Mouse (Mus musculus) gastrocnemius, adult 8-10 months (tissue): ENCODE data around the gene Cdk5. TPM values are rescaled to one million over a fixed set of nuclear protein-coding genes. Genes with fewer than 3 reads are reported as not detected.
"Not testable (repeated sequence)": the region's sequence is repeated elsewhere in the genome, so short reads cannot be mapped to it uniquely, and the experiment has no call there.

ENCODE experiments used
- DNase-seq, 2 experiments: peaks; one replicate each; pipeline ENCODE4 v3.0.0; 2022; ENCODE audit warnings: low spot score in 2 of 2
- total RNA-seq, 4 experiments: library from RNA; stranded (reverse); gene quantifications; 2 replicates each; pipeline ENCODE4 v1.2.4; 2022

Gene Cdk5
- total RNA-seq, 4 experiments from 2014 or later: 9.3 to 12.6 (median 10.7) TPM

DNA sequence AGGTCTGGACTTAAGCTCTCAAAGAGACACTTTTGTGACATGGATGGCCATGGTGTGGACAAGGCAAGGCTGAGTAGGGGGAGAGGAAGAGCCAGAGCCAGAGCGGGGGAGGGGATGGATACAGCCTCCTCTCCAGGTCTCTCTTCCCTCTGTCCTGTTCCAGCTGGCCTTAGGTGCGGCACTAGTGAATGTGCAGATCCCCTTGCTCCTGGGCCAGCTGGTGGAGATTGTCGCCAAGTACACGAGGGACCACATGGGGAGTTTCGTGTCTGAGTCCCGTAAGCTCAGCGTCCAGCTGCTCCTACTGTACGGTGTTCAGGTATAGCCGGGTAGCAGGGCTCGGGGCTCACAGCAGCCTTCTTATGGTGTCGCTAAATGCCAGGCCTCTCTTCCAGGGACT is 23.0 kb downstream of the Cdk5 start:
- no peak for DNase-seq

DNA sequence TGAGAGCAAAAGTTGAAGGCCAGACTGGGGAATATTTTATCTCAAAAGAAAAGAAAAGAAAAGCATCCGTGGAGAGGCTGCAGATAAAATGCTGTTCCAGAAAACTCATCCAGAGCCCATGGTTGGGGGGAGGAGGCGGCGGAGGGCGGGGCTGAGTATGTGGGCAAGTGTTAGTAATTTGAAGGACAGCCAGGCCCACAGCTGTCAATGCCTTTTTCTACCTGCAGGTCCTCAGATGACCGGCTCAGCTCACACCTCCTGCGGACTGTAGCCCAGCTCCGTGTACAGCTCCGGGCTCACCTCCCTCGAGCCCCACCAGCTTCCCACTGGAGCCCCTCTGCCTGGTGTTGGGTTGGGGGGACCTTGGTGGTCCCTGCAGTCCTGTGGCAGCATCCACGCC is 23.6 kb downstream of the Cdk5 start:
- DNase-seq: no peak

- DNase-seq: not testable (repeated sequence)
These were observed 27.1 kb downstream of the Cdk5 start for GRCm38 (mm10) chr5:24396254-24396653.

DNA sequence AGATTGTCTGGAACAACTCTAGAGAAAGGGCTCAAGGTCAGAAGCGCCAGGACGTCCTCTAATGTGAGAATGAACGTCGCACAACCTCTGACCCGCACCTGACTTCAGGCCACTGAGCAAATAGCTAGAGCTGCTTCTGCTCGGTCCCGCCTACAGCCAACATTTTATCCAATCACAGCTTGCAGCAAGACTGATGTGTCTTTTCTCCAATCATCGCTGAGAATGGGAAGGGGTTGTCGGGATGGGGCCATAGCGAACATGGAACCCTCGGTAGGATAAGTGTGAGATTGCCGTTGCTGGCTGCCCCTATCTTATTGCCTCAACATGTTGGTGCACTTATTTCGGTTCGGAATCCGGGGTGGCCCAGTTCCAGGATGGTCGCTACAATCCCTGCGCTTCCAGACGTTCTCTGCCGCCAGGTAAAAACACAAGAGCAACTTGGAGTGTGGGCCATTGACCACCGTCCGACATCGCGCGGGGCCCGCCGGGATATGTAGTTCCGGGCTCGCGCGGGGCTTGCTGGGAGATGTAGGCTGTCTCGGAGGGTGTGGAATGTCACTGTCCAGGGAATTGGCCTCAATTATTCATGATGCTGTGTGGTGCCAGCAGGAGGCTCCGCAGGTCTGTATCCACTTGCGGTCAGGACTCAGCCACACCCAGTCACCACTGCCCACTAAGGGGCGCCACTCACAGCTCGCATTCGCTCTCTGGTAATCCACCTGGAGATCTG is 29.0 kb downstream of the Cdk5 start:
- peak; percentile 90 to 94 for DNase-seq

GRCm38 (mm10) chr5:24393392-24393997 is 29.8 kb downstream of the Cdk5 start, which contains the start of gene Abcb8:
TSS of gene Abcb8 (plus strand) at chr5:24393663.
- DNase-seq: peak; percentile 61 to 62

GRCm38 (mm10) chr5:24392724-24393123 is 30.6 kb downstream of the Cdk5 start:
- DNase-seq: no peak

GRCm38 (mm10) chr5:24391864-24392263 is 31.5 kb downstream of the Cdk5 start, which contains the start of gene Atg9b:
TSS of gene Atg9b (minus strand) at chr5:24392143.
- no peak for DNase-seq

- DNase-seq: no peak
These were observed 33.7 kb downstream of the Cdk5 start for GRCm38 (mm10) chr5:24389658-24390020.

DNA sequence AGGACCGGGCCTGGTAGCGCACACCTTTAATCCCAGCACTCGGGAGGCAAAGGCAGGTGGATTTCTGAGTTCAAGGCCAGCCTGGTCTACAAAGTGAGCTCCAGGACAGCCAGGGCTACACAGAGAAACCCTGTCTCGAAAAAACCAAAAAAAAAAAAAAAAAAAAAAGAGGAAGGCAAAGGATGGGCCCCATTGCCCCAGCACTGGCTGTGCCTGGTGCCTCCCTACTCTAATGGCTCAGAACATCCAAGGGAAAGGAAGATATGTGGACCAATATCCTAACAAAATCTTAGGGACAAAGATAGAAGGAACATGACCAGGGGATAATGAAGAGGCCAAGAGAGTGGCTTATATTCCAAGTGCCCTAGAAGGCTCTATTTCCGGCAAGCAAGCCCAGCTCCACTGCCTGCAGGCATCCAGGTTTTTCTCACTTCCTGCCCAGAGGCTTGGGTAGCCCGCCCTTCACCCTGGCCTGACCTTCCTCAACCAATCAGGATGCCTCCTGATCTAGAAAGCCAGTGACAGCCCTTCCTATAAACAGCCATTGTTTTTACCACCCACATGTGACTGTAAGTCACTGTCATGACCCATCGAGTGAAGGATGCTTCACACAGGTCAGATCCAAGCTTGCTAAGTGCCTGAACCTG is 34.2 kb downstream of the Cdk5 start:
- DNase-seq: no peak

GRCm38 (mm10) chr5:24388246-24388915 is 34.9 kb downstream of the Cdk5 start:
- DNase-seq: no peak

DNA sequence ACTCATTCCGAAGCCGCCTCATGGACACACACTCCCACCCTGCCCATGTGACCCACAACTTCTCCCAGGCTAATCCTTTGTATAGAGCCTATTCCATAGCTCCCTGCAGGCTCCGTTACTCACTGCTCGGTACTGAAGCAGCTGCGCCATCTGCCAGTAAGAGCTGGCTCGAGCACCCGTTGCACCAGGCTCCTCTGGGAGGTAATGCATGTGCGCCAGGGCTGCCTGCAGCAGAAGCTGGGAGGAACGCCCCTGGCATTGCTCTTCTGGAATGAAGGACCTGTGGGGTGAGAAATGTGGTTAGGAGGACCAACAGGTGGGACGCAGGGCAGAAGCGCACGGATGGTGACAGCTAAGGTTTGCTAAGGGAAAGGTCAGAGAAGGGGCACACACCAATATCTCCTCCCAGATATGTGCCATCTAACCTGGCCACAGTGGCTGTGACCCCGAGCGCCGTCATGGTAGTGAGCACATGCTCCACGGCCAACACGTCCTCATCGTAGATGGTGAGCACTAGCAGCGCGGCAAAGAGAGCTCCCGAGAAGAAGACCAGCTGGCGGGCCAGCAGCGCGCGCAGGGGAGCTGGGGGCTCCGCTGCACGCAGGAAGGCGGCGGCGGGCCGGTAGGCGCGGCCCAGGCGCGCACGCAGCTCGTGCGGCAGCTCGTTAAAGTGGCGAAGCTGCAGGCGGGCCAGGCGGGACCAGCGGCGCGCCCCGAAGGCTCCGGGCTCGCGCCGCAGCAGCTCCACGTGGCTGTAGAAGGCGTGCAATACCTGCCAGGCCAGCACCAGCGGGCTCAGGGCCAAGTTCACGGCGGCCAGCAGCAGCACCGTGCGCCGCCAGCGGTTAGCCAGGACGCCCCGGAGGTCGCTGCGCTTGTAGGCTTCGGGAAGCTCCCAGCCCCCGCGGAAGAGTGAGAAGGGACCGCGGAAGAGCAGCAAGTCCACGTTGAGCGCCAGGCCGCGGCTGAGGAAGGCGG is 35.8 kb downstream of the Cdk5 start:
- peak in 1 of 2 experiments; percentile 47 for DNase-seq

- no peak for DNase-seq
These were observed 37.3 kb downstream of the Cdk5 start for GRCm38 (mm10) chr5:24385887-24386550.

DNA sequence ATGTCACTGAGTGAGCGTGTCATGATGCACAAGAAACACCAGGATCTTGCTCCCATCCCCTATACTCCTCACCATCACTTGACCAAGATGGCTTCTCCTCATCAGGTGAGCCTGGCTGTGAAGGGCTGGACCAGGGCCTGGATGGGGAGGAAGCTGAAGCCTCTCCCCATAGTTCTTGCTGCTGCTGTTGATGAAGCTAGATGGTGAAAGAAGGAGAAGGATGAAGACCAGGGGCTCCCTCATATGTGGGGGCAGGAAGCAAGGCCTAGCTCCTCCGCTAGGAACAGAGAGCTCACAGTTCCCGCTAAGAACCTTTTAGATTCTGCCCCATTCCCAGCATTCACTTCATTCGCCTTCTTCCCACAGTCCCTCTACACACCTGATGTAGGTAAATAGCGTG is 38.0 kb downstream of the Cdk5 start:
- no peak for DNase-seq

DNA sequence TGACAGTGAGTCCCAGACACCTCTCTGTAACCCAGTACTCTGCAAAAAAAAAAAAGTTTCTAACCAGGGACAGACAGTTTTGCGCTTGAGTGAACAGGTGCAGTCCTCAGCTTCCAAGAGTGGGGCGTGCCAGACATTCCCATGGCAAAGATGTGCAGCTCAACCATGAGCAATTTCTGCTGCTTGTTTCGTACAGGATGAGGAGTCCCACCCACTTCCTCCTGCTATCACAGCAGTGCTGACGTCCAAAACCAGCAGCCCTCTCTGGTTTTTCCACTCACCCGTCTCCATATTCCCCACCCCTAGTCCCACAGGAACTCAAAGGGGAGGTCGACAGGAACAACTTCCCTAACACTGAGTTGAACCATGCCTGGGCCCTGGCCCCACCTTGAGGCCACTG is 38.9 kb downstream of the Cdk5 start:
- DNase-seq: no peak

DNA sequence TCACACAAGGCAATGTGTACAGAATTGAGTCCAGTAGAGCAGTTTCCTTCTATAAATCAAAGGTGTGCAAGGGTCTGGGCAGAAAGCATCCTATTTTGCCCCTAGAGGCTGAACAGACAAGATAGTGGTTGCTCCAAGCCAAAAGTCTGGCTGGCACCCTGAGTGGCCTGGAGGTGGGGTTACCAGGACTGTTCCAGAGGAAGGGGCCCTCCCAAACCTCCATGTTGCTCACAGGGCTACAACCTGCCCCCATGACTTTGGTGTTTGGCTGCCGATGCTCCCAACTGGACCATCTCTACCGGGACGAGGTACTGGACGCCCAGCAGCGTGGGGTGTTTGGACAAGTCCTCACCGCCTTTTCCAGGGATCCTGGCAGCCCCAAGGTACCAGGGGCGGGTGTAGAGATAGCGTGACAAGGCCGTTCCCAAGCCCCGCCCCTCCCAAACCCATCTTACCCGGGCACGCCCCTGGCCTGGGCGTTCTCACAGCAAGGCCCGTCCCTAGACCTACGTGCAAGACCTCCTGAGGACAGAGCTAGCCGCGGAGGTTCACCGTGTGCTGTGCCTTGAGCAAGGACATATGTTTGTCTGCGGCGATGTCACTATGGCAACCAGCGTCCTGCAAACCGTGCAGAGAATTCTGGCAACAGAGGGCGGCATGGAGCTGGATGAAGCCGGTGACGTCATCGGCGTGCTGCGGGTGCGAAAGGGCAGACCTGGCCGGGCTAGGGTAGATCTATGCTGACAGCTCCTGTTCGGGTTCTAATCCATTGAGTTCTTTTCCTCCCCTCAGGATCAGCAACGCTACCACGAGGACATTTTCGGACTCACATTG is 40.1 kb downstream of the Cdk5 start:
- peak; percentile 78 to 81 for DNase-seq

DNA sequence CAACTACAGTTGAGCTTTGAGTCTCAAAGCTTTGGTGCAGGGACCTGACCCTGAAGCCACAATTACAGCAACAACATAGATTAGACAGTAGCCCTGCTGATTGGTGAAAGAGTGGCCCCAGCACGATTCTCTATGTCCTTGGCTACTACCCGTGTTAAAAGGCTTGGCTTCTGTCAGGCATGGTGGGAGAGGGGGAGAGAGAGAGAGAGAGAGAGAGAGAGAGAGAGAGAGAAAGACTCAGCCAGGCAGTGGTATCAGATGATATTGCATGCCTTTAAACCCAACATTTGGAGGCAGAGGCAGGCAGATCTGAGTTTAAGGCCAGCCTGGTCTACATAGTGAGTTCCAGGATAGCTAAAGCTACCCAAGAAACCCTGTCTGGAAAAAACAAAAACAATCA is 41.3 kb downstream of the Cdk5 start:
- DNase-seq: no peak

GRCm38 (mm10) chr5:24381486-24381885 is 41.8 kb downstream of the Cdk5 start:
- DNase-seq: no peak

DNA sequence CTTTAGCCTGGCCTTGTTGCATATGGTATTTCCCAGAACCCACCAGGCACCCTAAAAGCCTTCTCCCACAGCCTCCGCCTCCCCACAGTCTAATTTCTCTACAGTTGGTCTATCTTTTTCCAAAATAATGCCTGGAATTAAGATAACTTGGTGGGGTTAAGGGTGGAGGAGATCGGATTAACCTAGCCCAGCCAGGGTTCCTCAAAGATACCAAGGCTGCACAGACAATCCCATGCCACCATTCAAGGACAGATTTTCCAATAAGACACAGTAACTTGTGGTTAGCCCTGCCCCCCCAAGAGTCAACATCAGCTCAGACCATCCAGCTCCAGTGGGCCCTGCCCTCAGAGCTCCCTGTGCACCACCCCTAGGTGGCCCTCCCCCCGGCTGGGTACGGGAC is 42.8 kb downstream of the Cdk5 start:
- DNase-seq: no peak

DNA sequence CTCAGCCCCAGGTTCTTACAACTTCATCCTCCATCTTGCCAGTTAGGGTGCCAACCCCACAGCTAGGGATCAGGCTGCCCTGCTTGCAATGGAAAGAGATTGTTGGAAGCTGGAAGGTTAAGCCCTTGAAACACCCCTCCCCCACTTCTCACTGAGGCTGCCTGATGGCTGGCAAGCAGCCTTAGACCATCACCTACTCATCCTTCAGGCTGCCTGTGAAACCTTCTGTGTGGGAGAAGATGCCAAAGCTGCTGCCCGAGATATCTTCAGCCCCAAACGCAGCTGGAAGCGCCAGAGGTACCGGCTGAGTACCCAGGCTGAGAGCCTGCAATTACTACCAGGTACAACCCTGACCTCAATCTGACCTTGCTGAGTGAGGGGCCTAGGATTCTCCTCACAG is 43.8 kb downstream of the Cdk5 start:
- DNase-seq: no peak
